Mouse (Mus musculus) erythroblast, embryonic 14.5 days (primary cell): Measurements from ENCODE around the gene Cfap126. TPM values are rescaled to one million over a fixed set of nuclear protein-coding genes. Genes with fewer than 3 reads are reported as not detected.

Experiments used
- H3K27me3 ChIP-seq: 2 replicates; pipeline ENCODE4 v1.6.1; 2012; ENCODE audit warnings: inconsistent platforms; ENCODE audit not compliant: control insufficient read depth
- H3K36me3 ChIP-seq: 2 replicates; pipeline ENCODE4 v1.6.1; 2012; ENCODE audit warnings: mild to moderate bottlenecking, inconsistent platforms; ENCODE audit not compliant: control insufficient read depth
- H3K4me1 ChIP-seq: 2 replicates; pipeline ENCODE4 v1.6.1; 2012; ENCODE audit warnings: inconsistent platforms; ENCODE audit not compliant: control insufficient read depth
- H3K4me3 ChIP-seq: replicated peaks from 2 replicates; pipeline ENCODE3; 2012; ENCODE audit warnings: moderate library complexity, mild to moderate bottlenecking, inconsistent platforms
- H3K9me3 ChIP-seq: 2 replicates; pipeline ENCODE4 v1.6.1; 2012; ENCODE audit warnings: low read length, inconsistent platforms, mixed read lengths; ENCODE audit not compliant: control insufficient read depth
- GATA1 ChIP-seq: IDR thresholded peaks from 2 replicates; pipeline ENCODE4 v1.6.1; 2012; ENCODE audit warnings: low read length, inconsistent platforms, mixed read lengths
- TAL1 ChIP-seq: IDR thresholded peaks from 3 replicates; pipeline ENCODE4 v1.6.1; 2012; ENCODE audit warnings: low read length, inconsistent platforms, mixed read lengths
- polyA plus RNA-seq: library from polyadenylated mRNA; stranded (reverse); fragments of >175 nt; gene quantifications from 2 replicates; pipeline ENCODE4 v1.2.3, GENCODE M21; 2012

The Cfap126 gene
- polyA plus RNA-seq, 1 experiment: 0.37 TPM

GRCm38 (mm10) chr1:171096110-171096964 is 17.4 kb upstream of the Cfap126 start:
- Histone ChIP-seq H3K36me3 (no peaks in the 10 kb centered on the region), H3K9me3 (peaks cover 2% of the 10 kb centered on the region; the same call in 1 of the 2 replicates), H3K4me1 (peaks cover 32% of the 10 kb centered on the region), H3K27me3 (no peaks in the 10 kb centered on the region), H3K4me3 (no peak overlapping the region)
- no peak for TF ChIP-seq GATA1
- TF ChIP-seq TAL1: no peak

GRCm38 (mm10) chr1:171097136-171097535 is 16.6 kb upstream of the Cfap126 start:
- Histone ChIP-seq H3K4me1 (peaks cover 39% of the 10 kb centered on the region), H3K36me3 (no peaks in the 10 kb centered on the region), H3K4me3 (no peak overlapping the region), H3K9me3 (peaks cover 2% of the 10 kb centered on the region; the same call in 1 of the 2 replicates), H3K27me3 (no peaks in the 10 kb centered on the region)
- TF ChIP-seq GATA1 (no peak), TAL1 (no peak)

- Histone ChIP-seq H3K4me3 (no peak overlapping the region), H3K36me3 (no peaks in the 10 kb centered on the region), H3K9me3 (peaks cover 2% of the 10 kb centered on the region; the same call in 1 of the 2 replicates), H3K4me1 (peaks cover 42% of the 10 kb centered on the region), H3K27me3 (no peaks in the 10 kb centered on the region)
- TF ChIP-seq TAL1 (peak; percentile 22; the same call in 1 of the 3 replicates), GATA1 (peak; percentile 50; the same call in 1 of the 2 replicates)
Measured at GRCm38 (mm10) chr1:171097612-171098011, 16.1 kb upstream of the Cfap126 start.

GRCm38 (mm10) chr1:171101033-171101432 is 12.7 kb upstream of the Cfap126 start:
- Histone ChIP-seq H3K4me3 (no peak overlapping the region), H3K27me3 (no peaks in the 10 kb centered on the region), H3K36me3 (no peaks in the 10 kb centered on the region), H3K9me3 (no peaks in the 10 kb centered on the region; the same call in 1 of the 2 replicates), H3K4me1 (peaks cover 51% of the 10 kb centered on the region)
- TF ChIP-seq GATA1: no peak
- no peak for TF ChIP-seq TAL1

GRCm38 (mm10) chr1:171101733-171102546 is 11.8 kb upstream of the Cfap126 start:
- TF ChIP-seq TAL1: no peak
- TF ChIP-seq GATA1: peak; percentile 10; the same call in 1 of the 2 replicates
- H3K4me3 ChIP-seq: peak overlapping the region; percentile 74
- no peaks in the 10 kb centered on the region for H3K36me3 ChIP-seq
- H3K27me3 ChIP-seq: no peaks in the 10 kb centered on the region
- H3K4me1 ChIP-seq: peaks cover 42% of the 10 kb centered on the region
- no peaks in the 10 kb centered on the region; the same call in 1 of the 2 replicates for H3K9me3 ChIP-seq

- H3K4me1 ChIP-seq: peaks cover 34% of the 10 kb centered on the region
- TF ChIP-seq TAL1 (no peak), GATA1 (no peak)
Measured at GRCm38 (mm10) chr1:171102547-171103177, 11.1 kb upstream of the Cfap126 start.

GRCm38 (mm10) chr1:171103179-171103840 is 10.4 kb upstream of the Cfap126 start:
- H3K27me3 ChIP-seq: no peaks in the 10 kb centered on the region
- H3K4me1 ChIP-seq: peaks cover 28% of the 10 kb centered on the region
- TF ChIP-seq TAL1 (no peak), GATA1 (no peak)
- no peaks in the 10 kb centered on the region for H3K36me3 ChIP-seq
- no peaks in the 10 kb centered on the region; the same call in 1 of the 2 replicates for H3K9me3 ChIP-seq
- H3K4me3 ChIP-seq: peak overlapping the region; percentile 74

More at GRCm38 (mm10) chr1:171102547-171103177, 11.1 kb upstream of the Cfap126 start:
- Histone ChIP-seq H3K9me3 (no peaks in the 10 kb centered on the region; the same call in 1 of the 2 replicates), H3K27me3 (no peaks in the 10 kb centered on the region), H3K36me3 (no peaks in the 10 kb centered on the region), H3K4me3 (peak overlapping the region; percentile 74)

GRCm38 (mm10) chr1:171105226-171105625 is 8.5 kb upstream of the Cfap126 start:
- Histone ChIP-seq H3K27me3 (no peaks in the 10 kb centered on the region), H3K9me3 (no peaks in the 10 kb centered on the region; the same call in 1 of the 2 replicates)

More at GRCm38 (mm10) chr1:171105226-171105625, 8.5 kb upstream of the Cfap126 start:
- TF ChIP-seq TAL1 (no peak), GATA1 (no peak)
- Histone ChIP-seq H3K4me3 (no peak overlapping the region), H3K4me1 (peaks cover 32% of the 10 kb centered on the region), H3K36me3 (no peaks in the 10 kb centered on the region)
